Mouse (Mus musculus): Measurements from ENCODE around the gene Bnc2.

DNA sequence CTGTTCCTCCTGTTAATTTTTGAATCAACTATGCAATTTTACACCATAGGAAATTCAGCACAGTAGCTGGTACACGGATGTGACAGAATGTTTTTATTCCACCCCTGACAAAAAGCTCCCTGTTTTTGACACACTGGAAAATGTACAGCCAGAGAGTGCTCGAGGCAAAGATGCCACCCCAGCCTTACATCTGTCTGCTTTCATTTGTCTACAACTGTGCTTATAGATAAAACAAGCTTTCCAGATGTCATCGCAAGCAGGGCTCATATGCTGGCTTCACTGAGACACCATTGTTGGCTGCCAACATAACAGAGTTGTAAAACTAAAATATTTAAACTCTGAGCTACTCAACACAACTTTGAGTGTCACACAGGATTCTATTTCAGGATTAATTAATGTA lies 343.6 kb downstream of the Bnc2 start:
- TF ChIP-seq POLR2A (IDR thresholded peaks at IDR 0.05; ENCODE audit: borderline replicate concordance, low read depth, low read length): no peak
- no peak for TF ChIP-seq CTCF (IDR thresholded peaks at IDR 0.05; ENCODE audit: low read depth, low read length)
